Mouse (Mus musculus): Measurements from ENCODE around the gene Hdac8.

Hdac8 gene

DNA sequence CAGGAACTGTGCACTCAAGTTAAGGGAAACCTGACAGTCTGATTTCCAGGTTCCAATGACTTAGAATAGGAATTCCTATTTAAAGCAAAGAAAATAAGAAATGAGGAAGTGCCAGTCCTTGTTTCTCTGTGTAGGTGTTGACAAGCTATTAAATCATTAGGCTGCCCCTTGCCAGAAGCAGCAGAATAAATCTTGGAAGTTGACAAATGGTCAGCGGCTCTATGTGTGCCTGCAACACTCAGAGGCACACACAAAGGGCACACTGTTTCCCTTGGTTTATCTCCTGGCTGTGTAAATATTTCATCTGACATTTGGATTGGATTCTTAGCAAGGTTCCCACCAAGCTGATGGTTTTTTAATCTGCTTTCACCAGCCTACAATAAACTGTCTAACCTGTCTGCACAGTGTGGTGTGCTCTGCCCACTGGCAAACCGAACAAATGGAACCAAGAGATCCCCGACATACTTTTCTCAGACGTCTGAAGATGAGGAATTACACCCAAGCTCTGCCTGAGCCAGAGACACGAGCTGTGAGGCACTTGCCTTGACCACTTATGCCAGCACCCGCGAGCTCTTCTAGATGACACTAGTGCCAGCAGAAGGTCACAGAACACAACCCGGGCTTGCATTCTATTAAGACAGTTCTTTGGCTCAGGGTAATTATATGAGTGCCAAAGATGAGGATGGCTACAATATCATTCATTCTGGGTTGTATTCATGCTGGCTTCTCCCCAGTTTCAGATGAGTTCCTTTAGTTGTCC is 165.6 kb downstream of the Hdac8 start:
- no peak for DNase-seq (ENCODE audit: low read depth)

DNA sequence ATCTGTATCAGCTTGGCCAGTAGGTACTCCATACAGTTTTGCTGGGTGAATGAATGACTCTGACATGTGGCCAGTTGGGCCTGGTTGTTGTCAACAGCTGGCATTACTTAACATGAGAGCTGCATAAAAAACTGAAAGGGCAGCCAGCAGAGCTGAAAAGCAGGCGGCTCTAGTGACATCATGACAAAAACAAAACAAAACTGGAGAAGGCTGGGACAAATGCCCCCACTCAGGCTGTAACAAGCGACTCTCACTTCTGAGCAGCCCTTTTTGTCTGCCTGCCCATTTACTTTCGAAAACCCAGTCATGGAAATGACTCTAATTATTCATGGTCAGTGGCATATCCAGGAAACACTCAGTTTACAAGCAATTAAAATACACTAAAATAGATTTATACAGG is 185.5 kb downstream of the Hdac8 start:
- DNase-seq (ENCODE audit: low read depth) = no peak

DNA sequence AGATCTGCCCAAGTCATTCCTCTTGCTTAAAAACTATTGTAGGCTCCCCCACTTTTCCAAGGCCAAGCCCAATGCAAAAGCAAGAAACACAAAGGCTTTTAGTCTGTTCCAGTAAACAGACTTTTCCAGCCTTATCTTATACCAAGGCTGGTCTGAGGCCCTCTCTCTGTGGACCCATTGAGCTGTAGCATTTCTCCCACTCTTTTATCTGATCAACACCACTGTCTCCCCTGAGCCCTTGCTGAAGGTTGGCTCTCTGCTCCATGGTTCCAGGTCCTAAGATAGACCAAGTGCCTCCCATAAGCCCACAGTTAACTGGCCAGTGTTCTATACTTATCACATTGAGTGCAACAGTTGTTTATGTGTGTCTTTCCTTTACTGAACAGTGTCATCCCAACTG is 185.9 kb downstream of the Hdac8 start:
- DNase-seq (ENCODE audit: low read depth) = no peak

DNA sequence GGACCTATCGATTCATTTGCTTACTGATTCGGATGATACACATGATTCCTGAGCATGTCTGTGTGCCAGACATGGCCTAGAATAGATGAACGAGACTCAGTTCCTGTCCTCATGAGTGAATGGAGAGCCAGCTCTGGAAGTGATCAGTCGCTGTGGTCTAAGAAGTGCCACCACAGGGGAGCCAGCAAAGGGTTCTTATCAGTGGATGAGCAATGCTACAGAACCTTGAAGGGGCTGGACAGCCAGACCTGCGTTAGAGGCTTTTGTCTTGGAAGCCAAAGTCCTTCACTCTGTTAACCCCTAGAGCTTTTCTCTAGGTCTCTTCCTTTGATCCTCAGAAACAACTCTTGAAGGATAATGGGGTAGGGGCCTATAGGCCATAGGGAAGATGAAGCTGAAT is 186.4 kb downstream of the Hdac8 start:
- no peak for DNase-seq (ENCODE audit: low read depth)

DNA sequence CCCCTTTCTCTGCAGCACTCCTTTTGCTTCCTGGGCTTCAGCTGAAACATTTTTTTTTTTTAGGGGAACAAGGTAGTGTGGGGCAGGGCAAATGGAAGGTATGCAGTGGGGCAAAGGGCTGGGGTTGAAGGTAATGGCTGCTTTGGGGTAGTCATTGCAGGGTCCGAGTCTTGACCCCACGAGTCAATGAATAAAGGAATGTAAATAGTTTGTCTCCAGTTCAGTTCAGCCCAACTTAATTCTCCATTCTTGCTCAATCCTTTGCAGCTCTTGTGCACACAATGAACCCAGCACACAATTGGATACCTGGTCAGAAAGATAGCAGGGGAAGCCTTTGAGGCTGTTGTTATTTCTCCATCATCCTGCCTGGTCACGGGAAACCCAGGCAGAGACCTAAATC is 194.0 kb downstream of the Hdac8 start:
- no peak for DNase-seq (ENCODE audit: low read depth)

DNA sequence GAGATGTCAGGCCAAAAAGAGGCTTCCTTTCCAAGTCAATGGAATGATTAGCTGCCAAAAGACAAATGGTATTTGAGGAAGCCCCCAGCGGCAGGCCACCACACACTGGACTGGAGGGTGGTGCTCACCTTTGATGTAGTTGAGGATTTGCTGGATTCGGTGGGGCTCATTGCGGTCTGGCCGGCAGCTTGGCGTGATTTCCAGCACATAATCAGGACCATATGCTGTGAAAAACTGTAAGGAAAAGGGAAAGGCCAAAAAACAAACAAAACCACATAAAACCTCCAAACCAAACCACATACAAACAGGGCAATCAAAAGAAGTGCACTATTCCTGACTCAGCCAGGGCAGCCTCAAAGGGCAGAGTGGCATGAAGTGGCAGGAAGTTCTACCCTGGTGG is 197.6 kb downstream of the Hdac8 start:
- DNase-seq (ENCODE audit: low read depth) = no peak

DNA sequence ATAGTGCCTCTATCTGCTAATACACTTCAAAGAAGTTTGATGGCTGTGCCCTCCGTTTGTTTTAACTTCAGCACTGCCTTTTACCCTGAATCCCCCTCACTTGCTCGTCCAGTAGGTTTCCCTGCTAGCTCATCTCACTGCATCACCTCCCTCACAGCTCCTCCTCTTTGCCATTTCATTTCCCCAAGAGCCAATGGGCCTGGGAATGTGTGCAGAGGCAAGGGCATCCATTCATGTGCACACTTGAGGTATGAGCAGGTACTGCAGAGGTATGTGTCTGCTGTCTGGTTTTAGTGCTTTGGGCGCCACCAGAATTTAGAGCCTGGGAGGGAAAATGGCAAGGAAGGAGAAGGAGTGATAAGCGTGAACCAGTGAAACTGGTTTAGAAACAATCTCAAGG is 199.4 kb downstream of the Hdac8 start:
- no peak for DNase-seq (ENCODE audit: low read depth)

DNA sequence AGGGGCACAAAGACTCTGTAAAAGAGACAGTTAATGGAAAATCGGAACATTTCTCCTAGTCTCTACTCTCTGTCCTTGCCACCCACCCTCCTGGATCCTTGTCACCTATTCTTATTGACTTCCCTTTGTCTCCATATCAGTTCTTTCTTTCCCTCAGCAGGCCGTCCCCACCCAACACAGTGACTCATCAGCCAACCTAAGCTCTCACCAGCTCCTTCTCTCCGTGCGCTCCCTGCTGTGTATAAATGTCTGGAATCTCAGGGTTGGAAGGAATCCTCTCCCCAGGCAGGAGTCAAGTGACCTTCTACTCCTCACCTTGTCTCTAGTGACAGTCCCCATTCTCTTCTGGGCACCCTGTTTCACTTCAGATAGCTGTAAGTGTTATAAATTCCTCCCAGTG is 200.2 kb downstream of the Hdac8 start:
- no peak for DNase-seq (ENCODE audit: low read depth)

DNA sequence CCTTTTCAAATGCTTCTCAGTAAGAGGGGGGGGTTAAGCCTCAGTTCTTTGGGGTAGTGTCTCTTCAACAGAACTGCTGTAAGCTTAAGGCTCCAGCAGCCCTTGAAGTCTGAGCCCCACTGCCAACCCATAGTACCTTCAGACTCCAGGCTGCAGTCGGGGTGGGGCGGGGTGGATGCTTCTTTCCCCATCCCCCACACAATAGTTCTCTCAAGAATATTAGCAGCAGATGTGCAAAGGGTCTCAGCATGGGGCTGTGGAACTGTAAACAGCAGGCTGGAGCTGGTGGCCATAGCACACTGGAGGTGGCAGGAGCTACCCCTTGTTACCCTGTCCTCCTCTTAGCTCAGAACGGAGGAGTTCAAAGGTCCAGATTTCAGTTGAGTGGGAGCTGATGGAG is 202.7 kb downstream of the Hdac8 start:
- DNase-seq (ENCODE audit: low read depth) = no peak

DNA sequence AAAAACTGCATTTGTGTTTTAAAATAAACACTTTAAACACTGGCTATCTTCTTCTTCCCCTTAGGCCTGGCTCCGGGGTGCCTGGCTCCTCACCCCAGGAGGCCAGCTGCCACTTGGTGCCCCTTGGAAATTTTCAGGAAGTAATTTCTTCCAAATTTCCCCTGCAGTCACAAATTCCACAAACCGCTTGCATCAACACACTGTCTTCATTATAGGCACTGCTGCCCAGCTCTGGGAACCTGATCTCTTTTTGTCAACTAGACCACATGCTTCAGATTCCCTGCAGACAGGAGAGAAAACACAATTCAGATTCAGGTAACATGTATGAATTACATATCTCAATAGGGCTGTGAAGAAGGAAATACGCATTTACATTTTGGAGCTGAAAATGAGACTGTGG is 220.3 kb downstream of the Hdac8 start:
- no peak for DNase-seq (ENCODE audit: low read depth)

DNA sequence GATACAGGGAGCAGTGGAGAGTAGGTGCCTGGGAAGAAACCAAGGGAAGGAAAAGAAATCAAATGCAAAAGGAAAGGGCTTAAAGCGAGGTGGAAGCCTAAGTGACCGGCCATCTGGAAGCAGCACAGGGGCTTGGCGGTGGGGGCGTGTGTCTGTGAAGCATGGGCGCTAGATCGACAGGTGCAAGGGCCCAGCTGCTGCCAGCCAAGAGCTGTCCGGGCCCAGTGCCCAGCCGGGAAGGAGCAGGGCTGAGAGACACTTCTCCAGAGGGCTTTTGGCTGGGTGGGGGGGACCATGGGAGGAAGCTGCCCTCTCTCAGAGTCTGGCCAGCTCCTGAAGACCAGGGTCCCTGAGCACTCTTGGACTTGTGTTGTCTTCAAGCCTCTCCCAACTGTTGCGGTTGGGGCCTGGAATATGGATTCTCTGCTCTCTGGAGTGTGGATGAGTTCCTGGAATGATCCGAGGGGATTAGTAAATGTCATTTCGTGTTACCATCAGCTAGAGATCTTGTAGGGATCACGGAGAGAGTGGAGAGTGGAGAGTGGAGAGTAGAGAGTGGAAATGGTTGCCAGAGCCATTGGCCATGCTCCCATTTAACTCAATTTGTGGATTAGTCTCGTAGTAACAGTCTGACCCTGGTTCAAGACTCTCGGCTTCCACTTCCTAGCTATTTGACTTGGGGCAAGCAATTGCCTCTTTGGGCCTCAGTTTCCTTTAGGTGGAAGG is 242.4 kb downstream of the Hdac8 start:
- no peak for DNase-seq (ENCODE audit: low read depth)

DNA sequence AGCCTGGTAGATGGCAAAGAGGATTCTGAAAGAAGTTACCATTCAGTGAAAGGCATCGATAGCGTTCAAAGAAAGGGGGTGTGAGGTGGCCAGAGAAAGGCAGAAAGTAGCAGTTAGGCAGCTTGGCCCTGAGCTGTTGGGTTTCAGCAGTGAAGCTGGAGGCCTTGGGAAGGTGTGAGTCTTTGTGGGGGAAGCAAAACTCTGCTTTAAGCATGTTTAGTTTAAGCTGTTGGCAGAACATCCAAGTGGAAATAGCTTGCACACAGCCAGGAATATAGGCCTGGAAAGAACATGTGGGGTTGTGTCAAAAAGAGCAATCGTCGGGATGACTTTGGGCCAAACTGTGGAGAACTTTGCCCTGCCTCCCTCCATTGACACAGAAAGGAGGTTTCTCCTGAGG is 245.4 kb downstream of the Hdac8 start:
- no peak for DNase-seq (ENCODE audit: low read depth)

DNA sequence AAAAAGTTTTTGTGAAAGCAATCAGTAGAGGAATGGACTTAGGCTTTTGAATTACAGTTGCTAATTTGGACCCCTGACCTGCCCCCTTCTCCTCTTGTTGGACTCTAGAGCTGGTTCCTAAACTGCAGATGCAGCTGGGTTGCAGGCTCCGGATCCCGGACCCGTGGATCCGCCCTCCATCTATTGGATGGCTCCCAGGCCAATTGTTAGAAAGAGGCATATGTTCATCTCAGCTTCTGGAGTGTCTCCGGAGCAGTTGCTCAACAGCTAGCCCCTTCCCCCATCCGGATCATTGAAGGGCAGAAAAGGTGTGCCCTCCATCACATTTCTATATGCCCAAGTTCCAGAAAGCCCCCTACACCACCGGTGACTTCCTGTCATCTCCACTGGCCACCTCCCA is 251.3 kb downstream of the Hdac8 start:
- DNase-seq (ENCODE audit: low read depth) = no peak

DNA sequence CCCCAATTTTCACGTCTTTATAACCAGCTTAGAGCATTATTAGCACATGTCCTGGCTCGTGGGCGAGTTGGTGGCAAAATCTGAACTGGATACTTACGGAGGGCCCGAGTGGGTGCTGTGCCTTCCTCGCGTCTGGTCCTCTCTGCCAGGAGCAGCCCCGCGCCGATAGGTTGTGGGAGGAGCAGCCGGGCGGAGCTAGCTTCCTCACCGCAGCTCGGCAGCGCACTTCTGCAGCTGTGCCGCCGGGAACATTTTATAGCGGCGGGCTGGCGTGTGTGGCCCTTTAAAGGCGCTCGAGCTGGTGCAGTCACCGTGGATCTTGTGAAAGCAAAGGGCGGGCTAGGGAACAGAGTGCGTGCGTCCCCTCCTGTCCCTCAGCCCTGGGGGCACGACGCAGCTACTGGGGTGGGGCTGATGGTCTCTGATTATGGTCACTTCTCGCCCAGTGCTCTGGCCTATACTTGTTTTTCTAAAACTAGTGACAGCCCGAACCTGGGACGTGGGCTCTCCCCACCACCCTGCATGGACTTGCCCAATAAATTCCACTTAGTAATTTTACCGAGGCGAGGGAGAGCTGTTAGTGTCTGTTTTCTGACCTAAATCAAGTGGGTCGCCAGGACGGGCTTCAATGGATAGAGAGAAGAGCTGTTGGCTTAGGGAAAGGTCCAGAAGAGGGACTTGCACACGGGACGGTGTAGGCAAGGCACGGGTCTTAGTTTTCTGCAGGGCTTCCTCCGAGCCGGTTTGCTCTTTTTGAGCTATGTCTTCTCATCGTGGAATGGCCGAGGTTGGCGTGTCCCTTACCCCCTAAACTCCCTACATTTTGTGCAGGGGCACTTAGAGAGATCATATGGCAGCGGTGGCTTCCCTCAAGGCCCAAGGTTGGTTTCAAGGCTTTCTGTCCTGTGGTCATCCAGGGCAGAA is 253.0 kb downstream of the Hdac8 start, which contains the start of gene Cited1:
TSS of gene Cited1 (minus strand) at position 245 of the 924 bp plus-strand sequence.
- peak; percentile 27 for DNase-seq (ENCODE audit: low read depth)

DNA sequence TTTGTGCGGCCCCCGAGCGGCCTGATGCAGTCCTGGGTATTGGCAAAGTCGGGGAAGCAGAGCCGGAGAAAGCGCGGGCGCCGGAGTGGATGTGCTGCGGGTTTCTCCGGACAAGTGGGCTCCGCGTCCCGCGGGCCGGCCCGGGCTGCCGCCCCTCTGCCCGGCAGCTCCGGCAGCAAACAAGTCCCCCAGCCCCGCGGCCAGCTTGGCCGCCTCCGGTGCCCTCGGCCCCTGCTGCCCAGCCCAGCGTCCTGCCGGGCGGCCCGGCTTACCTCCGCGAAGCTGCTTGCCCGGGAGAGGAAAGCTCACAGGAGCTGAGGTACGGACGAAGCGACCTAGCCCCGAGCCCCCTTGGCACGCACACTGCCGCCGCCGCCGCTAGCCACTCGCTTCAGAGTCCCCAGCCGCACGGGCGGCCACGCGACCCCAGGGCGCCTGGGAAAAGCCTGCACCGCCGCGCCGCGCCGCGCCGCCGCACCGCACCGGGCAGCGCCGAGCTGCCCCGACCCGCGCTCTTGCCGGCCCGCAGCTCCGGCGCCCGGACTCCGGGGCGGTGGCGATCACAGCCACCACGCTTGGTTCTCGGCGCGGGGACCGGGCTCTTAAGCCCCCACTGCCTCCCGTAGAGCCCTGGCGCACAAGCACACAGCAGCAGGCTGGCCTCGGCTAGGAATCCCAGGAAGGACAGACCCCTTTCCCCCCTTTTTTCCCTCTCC is 253.8 kb downstream of the Hdac8 start:
- DNase-seq (ENCODE audit: low read depth) = no peak

DNA sequence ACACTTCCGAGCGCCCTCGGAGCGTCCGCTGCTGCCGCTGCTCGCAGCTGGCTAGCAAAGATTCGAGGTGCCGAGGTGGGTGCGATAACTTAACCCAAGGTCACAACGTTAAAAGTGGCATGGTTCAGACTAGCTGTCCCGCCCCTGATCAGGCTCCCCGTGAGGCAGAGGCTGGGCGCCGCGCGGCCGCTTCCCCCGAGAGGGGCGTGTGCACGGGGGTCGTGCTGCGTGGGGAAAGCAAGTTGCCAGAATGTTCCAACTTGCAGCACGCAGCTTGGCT is 254.3 kb downstream of the Hdac8 start:
- peak; percentile 3 for DNase-seq (ENCODE audit: low read depth)

DNA sequence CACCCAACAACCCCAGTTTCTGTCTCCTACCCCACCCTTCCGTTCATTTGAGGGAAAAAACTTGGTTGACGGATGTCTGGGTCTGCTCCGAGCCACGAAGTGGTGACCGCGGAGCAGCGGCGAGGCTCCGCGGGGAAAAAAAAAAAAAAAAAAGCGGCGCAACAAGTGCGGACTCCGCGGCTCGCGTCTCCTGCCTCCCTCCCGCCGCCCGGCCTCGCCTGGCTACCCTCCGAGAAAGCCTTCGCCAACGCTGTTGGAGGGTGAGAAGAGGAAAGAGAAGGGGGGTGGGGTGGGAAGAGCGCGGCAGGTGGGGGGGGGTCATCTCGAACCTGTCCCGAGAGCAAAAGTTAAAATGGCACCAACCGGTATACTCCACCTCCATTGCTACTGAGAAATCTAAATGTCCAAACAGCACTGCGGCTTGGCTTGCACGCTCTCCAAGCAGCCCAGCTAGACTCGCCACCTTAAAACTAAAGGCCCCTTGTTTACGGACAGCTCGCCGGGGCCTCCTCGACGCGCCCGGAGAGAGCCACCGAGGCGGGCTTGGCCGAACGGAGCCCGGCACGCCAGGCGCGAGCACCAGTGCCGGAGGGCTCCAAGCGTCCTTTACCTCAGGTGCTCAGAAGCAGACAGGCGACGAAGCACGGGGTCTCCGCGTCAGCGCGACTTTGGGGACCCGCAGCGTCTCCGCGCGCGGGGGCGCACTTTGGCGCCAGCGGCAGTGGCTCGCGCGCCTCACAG is 254.8 kb downstream of the Hdac8 start:
- peak; percentile 2 for DNase-seq (ENCODE audit: low read depth)

DNA sequence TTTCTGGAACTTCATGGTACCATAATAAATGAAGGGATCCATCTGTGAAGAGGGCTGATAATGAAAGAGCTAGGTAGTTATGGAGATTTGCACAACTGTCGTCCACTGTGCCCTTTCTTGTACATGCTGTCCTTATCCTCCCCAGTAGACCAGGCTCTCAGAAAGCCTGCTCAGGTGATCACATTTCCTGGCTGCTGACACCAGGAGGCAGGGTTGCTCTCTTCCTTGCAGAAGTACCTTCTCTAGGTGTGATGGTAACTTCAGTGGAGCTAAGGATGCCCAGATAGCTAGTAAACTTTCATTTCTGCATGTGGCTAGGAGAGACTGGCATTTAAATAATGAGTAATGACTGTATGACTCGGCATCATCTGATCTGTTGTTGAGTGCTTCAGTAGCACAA is 260.8 kb downstream of the Hdac8 start:
- no peak for DNase-seq (ENCODE audit: low read depth)
